Mouse (Mus musculus) heart, adult 8-10 months (tissue): ENCODE measurements around the gene Pde4c. TPM values are rescaled to one million over a fixed set of nuclear protein-coding genes. Genes with fewer than 3 reads are reported as not detected.

Source experiments
- DNase-seq: peaks from one replicate; pipeline ENCODE4 v3.0.0; 2022; ENCODE audit warnings: low spot score
- total RNA-seq, 4 experiments: library from RNA; stranded (reverse); gene quantifications; 2 replicates each; pipeline ENCODE4 v1.2.4; 2022

The Pde4c gene
- total RNA-seq, 4 experiments from 2014 or later = 1.8 to 3.7 (median 2.4) TPM

DNA sequence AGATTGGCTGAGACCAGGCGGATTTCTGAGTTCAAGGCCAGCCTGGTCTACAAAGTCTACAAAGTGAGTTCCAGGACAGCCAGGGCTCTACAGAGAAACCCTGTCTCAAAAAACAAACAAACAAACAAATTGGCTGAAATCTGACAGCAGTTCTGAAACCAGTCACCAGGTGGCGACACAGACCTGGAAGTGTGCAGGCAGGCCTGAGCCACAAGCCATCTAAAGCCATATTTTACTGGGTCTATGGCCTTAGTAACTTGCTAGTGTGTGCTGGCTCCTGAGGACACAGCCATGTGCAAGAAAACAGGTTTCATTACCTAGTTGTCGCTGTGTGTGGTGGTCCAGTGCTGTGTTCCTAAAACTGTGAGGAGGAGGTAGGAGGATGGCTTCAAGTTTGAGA, 2.8 kb upstream of the Pde4c start:
- peak; percentile 86 for DNase-seq

- DNase-seq = no peak
Measured at GRCm38 (mm10) chr8:70721601-70722000, 1.9 kb upstream of the Pde4c start.

DNA sequence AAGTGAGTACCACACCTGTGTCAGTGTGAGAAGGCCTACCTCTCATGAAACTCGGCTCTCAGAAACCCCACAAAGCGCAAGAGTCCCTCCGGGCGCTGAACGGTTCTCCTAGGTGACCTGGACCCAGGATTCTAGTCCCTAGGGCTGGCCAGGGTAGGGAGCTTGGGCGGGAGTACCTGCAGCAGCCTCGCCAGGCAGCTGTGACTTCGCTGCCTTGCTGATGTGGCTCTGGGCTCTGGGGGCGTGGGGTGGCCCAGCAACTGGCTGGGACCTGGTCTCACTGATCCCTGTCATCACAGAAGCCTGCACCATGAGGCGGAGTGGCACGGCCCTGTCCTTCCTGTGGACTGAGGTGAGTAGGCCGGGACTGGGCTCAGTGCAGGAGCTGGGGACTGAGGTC, 696 bp downstream of the Pde4c start:
- no peak for DNase-seq

GRCm38 (mm10) chr8:70725792-70726447, 2.4 kb downstream of the Pde4c start:
- DNase-seq = no peak

- no peak for DNase-seq
Measured at GRCm38 (mm10) chr8:70726721-70727120, 3.2 kb downstream of the Pde4c start.

- no peak for DNase-seq
Measured at GRCm38 (mm10) chr8:70729808-70730475, 6.4 kb downstream of the Pde4c start.

GRCm38 (mm10) chr8:70730956-70731355, 7.4 kb downstream of the Pde4c start:
- no peak for DNase-seq

- DNase-seq = no peak
Measured at GRCm38 (mm10) chr8:70737705-70738104, 14.2 kb downstream of the Pde4c start.

DNA sequence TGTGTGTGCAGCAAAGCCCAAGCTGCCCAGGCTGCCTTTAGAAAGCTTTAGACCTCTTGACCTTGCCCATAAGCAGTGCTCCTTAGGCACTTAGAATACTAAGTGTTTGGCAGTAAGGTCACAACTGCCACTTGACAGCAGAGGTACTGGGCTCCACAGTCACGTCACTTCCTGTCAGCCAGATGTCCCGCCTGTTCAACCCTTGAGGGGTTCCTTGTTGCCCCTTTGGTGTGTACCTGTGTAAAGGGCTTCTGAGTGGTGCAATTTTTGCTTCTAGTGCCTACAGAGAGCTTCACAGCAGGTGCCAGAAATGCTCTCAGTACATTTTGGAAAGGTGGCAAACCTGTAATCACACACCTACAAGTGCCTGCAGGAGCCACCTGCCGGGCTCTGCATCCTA, 14.7 kb downstream of the Pde4c start:
- no peak for DNase-seq

- no peak for DNase-seq
Measured at GRCm38 (mm10) chr8:70741661-70742060, 18.1 kb downstream of the Pde4c start.

GRCm38 (mm10) chr8:70742176-70742575, 18.7 kb downstream of the Pde4c start:
- DNase-seq = no peak

DNA sequence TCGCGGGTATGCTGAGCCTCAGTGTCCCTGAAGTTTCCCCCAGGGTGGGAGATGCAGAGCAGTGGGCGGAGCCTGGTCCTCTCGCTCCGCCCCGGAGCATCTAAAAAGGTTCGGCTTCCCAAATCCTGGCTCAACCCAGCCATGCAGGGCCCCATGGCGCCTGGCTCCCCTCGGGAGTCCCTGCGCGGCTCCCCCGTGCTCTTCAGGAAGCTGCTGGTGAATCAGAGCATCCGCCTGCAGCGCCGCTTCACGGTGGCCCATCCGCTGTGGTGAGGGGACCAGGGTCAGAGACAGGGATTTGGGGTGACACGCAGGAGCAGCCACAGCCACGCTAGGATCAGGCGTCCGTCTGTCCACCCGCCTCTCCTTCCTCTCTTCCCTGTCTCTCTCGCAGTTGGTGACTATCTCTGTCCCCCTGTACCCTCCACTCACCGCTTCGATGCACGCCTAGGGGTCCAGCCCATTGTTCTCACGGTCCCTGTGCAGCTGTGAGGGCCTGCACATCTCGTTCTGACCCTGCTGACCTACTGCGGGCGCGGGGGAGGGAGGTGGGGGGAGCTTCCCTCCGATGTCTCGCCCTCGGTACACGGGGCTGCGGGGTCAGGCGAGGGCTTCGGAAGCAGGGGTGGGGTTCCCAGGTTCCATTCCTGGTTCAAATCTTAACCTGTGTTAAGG, 19.6 kb downstream of the Pde4c start:
- no peak for DNase-seq

DNA sequence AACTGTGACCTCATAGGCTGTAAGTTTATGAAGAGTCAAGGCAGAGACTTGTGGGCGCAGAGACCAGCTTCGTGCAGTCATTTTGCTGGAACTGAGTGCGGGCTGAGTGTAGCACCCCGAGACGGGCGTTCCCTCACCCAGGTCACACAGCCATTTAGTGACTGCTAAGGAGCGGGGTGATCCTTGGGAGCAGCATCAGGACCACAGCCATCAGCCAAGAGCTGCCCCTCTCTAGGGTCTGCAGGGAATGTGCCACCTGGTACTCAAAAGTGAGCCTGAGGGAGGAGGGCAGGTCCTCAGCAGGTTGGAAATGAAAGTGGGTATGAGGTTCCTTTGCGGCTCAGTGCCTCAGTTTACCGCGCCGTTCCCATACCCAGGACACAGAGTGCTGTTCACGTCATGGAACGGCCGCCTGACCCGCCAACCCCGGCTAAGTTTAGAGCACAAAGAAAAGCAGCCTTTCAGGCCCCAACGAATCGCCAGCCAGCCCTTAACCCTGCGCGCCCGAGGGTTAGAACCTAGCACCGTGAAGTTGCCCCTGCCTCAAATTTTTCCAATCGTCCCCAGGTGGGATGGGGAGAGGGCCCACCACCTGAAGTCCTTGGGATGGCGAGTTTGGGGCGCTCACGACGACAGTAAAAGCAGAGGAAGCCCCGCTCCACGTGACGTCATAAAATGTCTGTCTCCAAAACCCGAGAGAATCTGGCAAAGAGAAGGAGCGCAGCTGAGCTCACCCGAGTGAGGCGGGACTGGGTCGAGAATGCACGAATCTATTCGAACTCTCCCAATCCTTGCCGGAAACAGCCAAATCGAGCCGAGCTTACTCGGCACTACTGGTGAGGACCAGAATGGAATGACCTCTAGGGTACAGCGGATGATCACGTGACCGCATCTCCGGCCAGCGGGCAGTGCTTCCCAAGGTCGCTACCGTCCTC, 20.4 kb downstream of the Pde4c start:
- DNase-seq = peak; percentile 83

- DNase-seq = no peak
Measured at GRCm38 (mm10) chr8:70744806-70745205, 21.3 kb downstream of the Pde4c start.

- DNase-seq = no peak
Measured at GRCm38 (mm10) chr8:70745691-70746220, 22.2 kb downstream of the Pde4c start.

DNA sequence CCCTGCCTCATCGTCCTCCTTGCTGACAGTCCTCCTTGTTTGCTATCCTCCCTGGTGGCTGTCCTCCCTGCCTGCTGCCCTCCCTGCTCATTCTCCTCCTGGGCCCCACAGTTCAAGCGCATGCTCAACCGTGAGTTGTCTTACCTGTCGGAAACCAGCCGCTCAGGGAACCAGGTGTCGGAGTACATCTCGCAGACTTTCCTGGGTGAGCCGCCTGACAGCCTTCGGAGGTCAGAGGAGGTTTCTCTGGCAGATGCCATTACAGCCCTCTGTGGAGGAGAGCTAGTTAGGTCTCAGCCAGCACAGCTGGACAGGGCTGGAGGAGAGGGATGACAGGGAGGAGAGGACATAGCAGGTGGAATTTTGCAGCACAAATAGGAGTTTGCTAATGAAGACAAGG, 23.2 kb downstream of the Pde4c start:
- no peak for DNase-seq

DNA sequence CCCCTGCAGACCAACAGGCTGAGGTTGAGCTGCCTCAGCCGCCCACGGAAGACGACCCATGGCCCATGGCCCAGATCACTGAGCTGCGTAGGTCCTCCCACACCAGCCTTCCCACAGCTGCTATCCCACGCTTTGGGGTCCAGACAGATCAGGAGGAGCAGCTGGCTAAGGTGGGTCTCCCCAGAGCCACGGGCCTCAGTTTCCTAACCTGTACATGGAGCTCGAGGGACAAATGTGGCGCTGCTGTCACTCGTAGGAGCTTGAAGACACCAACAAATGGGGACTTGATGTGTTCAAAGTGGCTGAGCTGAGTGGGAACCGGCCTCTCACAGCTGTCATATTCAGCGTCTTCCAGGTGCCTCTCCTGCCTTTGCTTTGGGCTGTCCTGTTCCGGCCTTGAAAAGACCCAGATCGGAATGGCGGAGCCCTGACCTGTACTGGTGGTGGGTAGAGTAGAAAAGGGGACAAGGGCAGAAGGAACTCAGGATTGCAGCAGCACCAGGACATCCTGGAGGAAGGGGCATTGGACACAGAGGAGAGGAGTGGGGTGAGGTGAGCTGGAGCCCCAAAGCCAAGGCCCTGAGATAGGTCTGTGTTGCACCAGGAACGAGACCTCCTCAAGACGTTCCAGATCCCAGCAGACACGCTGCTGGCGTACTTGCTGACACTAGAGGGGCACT, 23.8 kb downstream of the Pde4c start:
- no peak for DNase-seq

DNA sequence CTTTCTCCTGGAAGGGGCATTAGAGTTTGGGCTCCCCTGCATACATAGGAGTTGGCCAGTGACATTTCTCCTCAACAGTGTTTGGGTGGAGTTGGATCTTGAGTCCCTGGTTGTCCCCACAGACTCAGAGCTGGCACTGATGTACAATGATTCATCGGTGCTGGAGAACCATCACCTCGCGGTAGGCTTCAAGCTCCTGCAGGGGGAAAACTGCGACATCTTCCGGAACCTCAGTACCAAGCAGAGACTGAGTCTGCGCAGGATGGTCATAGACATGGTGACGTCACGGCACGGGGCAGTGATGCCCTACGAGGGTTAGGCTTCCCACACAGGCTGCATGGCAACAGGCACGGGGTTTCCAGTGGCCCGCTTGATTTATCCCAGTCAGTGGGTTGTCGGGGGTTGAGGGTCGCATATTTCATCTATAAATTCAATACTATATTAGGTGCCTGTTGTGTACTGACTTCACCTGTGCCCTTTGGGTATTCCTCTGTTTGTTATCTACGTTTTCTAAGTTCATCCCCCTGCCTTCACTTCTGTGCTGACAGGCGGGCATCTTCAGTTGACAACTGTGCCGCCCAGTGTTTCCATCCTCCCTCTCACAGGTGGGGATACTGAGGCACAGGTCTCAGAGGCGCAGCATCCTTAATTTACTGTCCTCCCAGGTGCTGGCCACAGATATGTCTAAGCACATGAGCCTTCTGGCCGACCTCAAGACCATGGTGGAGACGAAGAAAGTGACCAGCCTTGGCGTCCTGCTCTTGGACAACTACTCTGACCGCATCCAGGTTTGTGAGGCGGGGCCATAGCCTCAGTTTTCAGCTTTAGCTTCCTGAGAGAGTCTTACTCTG, 25.0 kb downstream of the Pde4c start:
- DNase-seq = no peak

DNA sequence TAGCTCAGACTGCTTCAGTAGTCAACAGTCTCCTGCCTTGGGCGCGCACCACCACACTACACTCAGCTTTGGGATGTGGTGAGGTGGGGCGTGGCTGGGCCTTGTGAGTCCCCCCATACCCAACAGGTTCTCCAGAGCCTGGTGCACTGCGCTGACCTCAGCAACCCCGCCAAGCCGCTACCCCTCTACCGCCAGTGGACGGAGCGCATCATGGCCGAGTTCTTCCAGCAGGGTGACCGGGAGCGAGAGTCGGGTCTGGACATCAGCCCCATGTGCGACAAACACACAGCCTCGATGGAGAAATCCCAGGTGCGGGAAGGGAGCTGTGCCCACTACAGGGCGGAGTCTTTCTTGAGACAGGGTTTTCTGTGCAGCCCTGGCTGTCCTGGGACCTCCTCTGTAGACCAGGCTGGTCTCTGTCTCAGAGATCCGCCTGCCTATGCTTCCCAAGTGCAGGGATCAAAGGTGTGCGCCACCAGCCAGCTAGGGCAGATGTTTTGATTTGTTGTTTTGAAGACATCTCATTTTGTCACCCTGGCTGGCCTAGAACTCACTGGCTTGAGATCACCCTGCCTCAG, 25.7 kb downstream of the Pde4c start:
- DNase-seq = no peak
